Mouse (Mus musculus): Measurements from ENCODE around the gene Smad3. TPM values are rescaled to one million over a fixed set of nuclear protein-coding genes. Genes with fewer than 3 reads are reported as not detected.

Gene Smad3
- polyA plus RNA-seq, 1 experiment: 6.3 TPM

DNA sequence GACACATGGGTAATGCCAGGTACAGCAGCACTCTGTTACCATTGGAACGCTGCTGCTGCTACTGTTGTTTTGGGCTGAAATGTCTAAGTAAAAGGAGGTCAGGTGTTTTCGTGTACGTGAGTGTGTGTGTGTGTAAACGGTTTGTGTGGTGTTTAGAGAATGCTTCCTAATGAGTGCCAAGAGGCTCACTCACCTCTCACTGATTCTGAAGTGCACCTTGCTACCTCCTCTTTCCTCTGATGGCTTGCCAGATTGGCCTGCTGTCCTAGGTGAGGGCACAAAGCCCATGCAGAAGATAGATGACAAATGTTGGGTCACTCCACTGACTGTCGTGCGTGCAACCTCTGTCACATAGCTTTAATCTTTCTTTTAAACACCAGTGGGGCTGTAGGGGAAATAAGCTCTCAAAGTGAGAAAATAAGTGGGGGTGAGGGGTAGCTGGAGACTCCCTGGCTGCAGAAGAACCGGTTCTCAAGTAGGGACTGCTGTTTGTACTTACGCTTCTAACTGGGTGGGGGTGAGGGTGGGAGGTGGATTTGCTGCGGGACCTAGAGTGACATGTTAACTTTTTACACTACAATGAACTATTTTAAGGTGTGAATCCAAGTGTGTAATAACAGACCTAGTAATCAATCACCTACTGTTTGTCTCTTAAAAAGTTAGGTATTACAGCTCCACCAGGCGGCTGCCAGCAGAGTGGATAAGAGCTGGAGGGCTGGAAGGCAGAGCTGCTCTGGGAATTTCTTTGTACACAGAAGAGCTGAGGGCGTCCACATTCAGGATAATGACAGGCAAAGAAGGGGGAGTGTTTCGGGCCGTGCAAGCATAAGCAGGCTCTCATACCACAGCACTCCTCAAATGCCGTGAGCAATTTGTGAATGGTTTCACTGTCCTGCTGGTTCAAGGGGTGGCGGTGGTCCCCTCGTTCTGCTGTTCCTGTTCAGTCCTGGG, 145.0 kb downstream of the Smad3 start:
- H3K4me3 ChIP-seq (ENCODE audit: insufficient read depth, low read depth, low read length): no peak overlapping the region
- peak overlapping the region; percentile 32 for H3K27ac ChIP-seq (replicated peaks; ENCODE audit: low read depth, low read length)
- H3K4me1 ChIP-seq (ENCODE audit: control insufficient read depth, insufficient read depth, insufficient read length, low read length): peaks cover 21% of the 10 kb centered on the region

GRCm38 (mm10) chr9:63611967-63612366, 145.8 kb downstream of the Smad3 start:
- Histone ChIP-seq H3K4me1 (ENCODE audit: control insufficient read depth, insufficient read depth, insufficient read length, low read length) (peaks cover 21% of the 10 kb centered on the region), H3K27ac (replicated peaks; ENCODE audit: low read depth, low read length) (peak overlapping the region; percentile 23; the same call in 1 of the 2 replicates)

GRCm38 (mm10) chr9:63610841-63611366, 146.9 kb downstream of the Smad3 start:
- Histone ChIP-seq H3K4me1 (ENCODE audit: control insufficient read depth, insufficient read depth, insufficient read length, low read length) (peaks cover 21% of the 10 kb centered on the region), H3K4me3 (ENCODE audit: insufficient read depth, low read depth, low read length) (no peak overlapping the region), H3K27ac (replicated peaks; ENCODE audit: low read depth, low read length) (peak overlapping the region; percentile 2; the same call in 1 of the 2 replicates)

More at GRCm38 (mm10) chr9:63611967-63612366, 145.8 kb downstream of the Smad3 start:
- H3K4me3 ChIP-seq (ENCODE audit: insufficient read depth, low read depth, low read length): no peak overlapping the region

GRCm38 (mm10) chr9:63610231-63610630, 147.6 kb downstream of the Smad3 start:
- peaks cover 21% of the 10 kb centered on the region for H3K4me1 ChIP-seq (ENCODE audit: control insufficient read depth, insufficient read depth, insufficient read length, low read length)
- H3K4me3 ChIP-seq (ENCODE audit: insufficient read depth, low read depth, low read length): no peak overlapping the region
- no peak overlapping the region for H3K27ac ChIP-seq (replicated peaks; ENCODE audit: low read depth, low read length)

DNA sequence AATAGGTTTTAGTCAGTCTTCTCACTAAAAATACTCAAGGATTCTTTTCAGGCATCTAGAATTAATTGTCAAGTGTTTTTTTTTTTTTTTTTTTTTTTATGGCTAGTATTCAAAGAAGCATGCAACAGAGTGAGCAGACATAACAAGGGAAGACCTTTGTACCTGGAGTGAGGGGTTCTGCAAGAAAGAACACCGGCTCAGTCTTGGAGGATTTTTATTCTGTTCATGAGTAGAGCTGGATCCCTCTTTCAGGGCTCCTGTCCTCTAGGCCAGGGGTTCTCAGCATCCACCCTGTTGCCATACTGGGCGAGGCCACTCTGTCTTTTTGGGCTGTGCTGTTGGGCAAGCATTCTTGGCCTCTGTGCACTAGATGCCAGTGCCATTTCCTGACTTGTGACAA, 148.0 kb downstream of the Smad3 start:
- no peak overlapping the region for H3K4me3 ChIP-seq (ENCODE audit: insufficient read depth, low read depth, low read length)
- H3K27ac ChIP-seq (replicated peaks; ENCODE audit: low read depth, low read length): no peak overlapping the region
- H3K4me1 ChIP-seq (ENCODE audit: control insufficient read depth, insufficient read depth, insufficient read length, low read length): peaks cover 19% of the 10 kb centered on the region

- Histone ChIP-seq H3K27ac (replicated peaks; ENCODE audit: low read depth, low read length) (no peak overlapping the region), H3K4me1 (ENCODE audit: control insufficient read depth, insufficient read depth, insufficient read length, low read length) (peaks cover 14% of the 10 kb centered on the region), H3K4me3 (ENCODE audit: insufficient read depth, low read depth, low read length) (no peak overlapping the region)
Observed at GRCm38 (mm10) chr9:63609246-63609645, 148.5 kb downstream of the Smad3 start.

- Histone ChIP-seq H3K4me3 (ENCODE audit: insufficient read depth, low read depth, low read length) (no peak overlapping the region), H3K27ac (replicated peaks; ENCODE audit: low read depth, low read length) (no peak overlapping the region), H3K4me1 (ENCODE audit: control insufficient read depth, insufficient read depth, insufficient read length, low read length) (peaks cover 24% of the 10 kb centered on the region)
Observed at GRCm38 (mm10) chr9:63608006-63608405, 149.8 kb downstream of the Smad3 start.

GRCm38 (mm10) chr9:63606594-63606993, 151.2 kb downstream of the Smad3 start:
- Histone ChIP-seq H3K27ac (replicated peaks; ENCODE audit: low read depth, low read length) (no peak overlapping the region), H3K4me3 (ENCODE audit: insufficient read depth, low read depth, low read length) (no peak overlapping the region), H3K4me1 (ENCODE audit: control insufficient read depth, insufficient read depth, insufficient read length, low read length) (peaks cover 17% of the 10 kb centered on the region)

GRCm38 (mm10) chr9:63603849-63604248, 153.9 kb downstream of the Smad3 start:
- Histone ChIP-seq H3K4me3 (ENCODE audit: insufficient read depth, low read depth, low read length) (peak overlapping the region; percentile 94), H3K4me1 (ENCODE audit: control insufficient read depth, insufficient read depth, insufficient read length, low read length) (peaks cover 11% of the 10 kb centered on the region), H3K27ac (replicated peaks; ENCODE audit: low read depth, low read length) (no peak overlapping the region)

DNA sequence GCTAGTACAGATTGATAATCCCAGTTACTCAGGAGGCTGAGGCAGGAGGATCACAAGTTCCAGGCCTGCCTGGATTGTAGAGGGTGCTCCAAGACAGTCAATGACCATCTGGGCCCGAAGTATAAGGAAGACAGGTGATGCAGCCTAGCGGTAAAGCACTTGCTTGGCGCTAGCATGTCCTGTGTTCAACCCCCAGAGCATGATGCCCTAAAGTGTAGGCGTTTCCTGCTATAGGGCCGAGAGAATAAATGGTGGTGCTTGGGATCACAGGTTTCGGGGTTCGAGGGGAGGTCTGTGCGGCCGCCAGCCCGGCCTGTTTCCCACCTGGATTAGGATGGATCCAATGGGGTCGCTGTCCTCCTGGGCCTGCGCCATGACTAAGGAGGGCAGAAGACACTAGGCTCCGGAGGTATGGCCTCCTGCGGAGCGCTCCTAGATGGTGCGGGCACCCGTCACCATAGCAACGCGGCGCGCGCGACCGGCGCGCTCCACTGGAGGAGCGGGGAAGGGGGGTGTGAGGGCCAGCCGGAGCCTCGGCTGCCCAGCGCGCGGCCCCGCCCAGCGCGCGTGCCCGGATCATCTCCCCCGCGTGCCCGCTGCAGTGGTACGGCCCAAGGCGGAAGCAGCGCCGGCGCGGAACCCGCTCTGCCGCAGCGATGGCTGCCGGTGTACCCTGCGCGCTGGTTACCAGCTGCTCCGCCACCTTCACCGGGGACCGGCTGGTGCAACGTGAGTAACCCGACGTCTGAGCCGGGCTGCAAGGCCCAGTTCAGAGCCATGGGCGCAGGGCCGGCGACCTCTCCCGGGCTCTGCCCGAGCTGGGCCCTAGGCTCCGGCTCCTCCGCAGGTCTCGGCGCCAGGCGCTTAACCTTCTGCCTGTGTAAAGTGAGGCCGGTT, 155.5 kb downstream of the Smad3 start, which contains the start of the genes Iqch and Aagab:
TSS of gene Iqch (minus strand) at position 451 of the 897 bp plus-strand sequence.
TSS of gene Aagab (plus strand) at position 618 of the 897 bp plus-strand sequence.
- Histone ChIP-seq H3K4me3 (ENCODE audit: insufficient read depth, low read depth, low read length) (peak within 1 kb of the TSS; percentile 94), H3K4me1 (ENCODE audit: control insufficient read depth, insufficient read depth, insufficient read length, low read length) (peaks cover 11% of the 10 kb centered on the region), H3K27ac (replicated peaks; ENCODE audit: low read depth, low read length) (0 out of 2 replicates have a peak within 1 kb of the TSS, but pooled peaks have one; percentile 5)

Other genes with a start within 250 kb of the Smad3 start
- not detected in 2 replicates for gene Iqch, start 155.5 kb downstream of the Smad3 start, polyA plus RNA-seq (2012; ENCODE audit: insufficient read depth, insufficient read length, missing spikeins)
- gene Aagab, start 155.3 kb downstream of the Smad3 start, polyA plus RNA-seq (2012; ENCODE audit: insufficient read depth, insufficient read length, missing spikeins): 9.2 and 12.3 TPM in 2 replicates

All from brown adipose tissue, adult 24 weeks (tissue).